Mouse (Mus musculus) heart, postnatal 36 days (tissue): ENCODE results near the gene Suox. TPM values are rescaled to one million over a fixed set of nuclear protein-coding genes. Genes with fewer than 3 reads are reported as not detected.
"Not testable (repeated sequence)": the region's sequence is repeated elsewhere in the genome, so short reads cannot be mapped to it uniquely, and the experiment has no call there.

Source experiments
- DNase-seq, 2 experiments: peaks; one replicate each; pipeline ENCODE4 v3.0.0; 2021 to 2022
- intact Hi-C: fragments of 180-260 bp; cut with DNase I; formaldehyde crosslinking; loops from one replicate; pipeline ENCODE4 v1.15.1; 2025
- total RNA-seq, 2 experiments: library from RNA; stranded (reverse); gene quantifications; 2 replicates each; pipeline ENCODE4 v1.2.3; 2021

The Suox gene
- 10 to 100 TPM; 23.7 to 27.0 TPM for total RNA-seq

DNA sequence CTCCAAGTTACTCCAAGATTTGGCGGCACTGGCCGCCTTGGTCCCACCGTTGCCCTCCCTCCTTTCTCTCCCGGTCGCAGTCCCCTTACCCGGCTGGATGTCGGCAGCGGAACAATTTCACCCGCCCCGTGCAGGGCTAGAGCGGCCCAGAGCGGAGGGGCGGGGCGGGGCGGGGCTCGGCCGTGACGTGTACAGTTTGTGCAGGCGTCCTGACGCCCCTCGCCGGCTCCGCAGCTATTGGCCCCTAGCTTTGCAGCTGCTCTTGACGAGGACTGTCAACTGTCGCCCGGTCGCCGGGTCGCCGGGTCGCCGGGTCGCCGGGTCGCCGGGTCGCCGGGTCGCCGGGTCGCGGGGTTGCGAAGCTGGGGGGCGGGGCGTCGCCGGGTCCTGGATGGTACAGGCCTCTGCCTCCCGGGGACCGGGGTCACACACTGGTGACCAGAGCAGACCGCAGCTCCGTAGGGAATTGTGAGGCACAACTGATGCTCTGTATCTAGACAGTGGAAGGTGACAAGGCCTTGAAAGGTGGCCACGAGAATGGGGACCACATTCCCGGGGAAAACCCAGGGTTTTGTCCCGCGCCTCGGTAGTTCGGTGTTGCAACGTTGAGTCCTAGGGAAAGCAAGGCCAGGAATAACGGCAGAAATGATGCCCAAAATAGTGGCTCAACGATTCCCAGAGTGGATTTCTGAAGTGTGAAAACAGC is at the start of gene Suox:
TSS of gene Suox (minus strand) at position 311 of the 706 bp plus-strand sequence.
- intact Hi-C loops = loop anchor here (1.0 to 5.0 kb wide), 3 partner anchors 48 to 122 kb away; partner anchors contain the start of genes Pa2g4 and Rps26

DNA sequence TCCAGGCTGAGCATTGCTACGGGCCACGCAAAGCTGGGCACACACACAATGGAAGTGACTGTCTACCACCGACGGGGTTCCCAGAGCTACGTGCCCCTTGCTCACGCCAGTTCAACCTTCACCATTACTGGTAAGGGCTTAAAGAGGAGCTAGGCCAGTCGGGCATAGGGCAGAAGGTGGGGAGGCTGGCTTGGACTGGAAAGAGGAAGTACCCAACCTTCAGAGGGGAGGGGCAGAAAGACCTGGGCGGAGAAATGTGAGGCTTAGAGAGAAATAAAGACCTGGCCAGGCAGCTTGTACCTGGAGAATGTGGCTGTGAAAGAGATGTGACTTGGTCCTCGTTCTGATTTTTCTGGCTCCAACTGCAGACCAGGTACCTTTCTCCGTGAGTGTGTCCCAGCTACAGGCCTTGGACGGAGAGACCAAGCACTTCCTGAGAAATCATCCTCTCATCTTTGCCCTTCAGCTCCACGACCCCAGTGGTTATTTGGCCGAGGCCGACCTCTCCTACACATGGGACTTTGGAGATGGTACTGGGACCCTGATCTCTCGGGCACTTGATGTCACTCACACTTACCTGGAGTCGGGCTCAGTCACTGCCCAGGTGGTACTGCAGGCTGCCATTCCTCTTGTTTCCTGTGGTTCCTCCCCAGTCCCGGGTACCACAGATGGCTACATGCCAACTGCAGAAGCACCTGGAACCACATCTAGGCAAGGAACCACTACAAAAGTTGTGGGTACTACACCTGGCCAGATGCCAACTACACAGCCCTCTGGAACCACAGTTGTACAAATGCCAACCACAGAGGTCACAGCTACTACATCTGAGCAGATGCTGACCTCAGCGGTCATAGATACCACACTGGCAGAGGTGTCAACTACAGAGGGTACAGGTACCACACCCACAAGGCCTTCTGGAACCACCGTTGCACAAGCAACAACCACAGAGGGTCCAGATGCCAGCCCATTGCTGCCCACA is 42.0 kb upstream of the Suox start:
- no peak for DNase-seq
- intact Hi-C loops = no loop called here

More for the DNA sequence above, at the start of gene Suox:
- peak; percentile 81 to 87 for DNase-seq

DNA sequence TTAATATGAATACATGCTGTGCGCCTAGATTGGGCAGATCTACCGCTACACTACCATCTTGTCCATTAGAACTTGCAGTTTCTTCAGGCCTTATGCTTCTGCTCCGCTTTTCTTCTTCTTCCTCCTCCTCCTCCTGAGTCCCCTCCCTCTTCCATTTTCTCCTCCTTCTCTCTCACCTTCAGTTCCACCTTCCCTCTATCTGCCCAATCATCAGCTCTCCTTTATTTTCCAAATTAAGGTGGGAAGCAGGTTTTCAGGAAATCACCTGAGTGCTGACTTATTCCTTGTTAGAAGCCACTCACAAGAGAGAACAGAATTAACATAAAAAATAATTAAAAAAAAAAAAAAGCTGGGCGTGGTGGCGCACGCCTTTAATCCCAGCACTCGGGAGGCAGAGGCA is 37.4 kb upstream of the Suox start:
- DNase-seq, intact Hi-C loops: not testable (repeated sequence)

DNA sequence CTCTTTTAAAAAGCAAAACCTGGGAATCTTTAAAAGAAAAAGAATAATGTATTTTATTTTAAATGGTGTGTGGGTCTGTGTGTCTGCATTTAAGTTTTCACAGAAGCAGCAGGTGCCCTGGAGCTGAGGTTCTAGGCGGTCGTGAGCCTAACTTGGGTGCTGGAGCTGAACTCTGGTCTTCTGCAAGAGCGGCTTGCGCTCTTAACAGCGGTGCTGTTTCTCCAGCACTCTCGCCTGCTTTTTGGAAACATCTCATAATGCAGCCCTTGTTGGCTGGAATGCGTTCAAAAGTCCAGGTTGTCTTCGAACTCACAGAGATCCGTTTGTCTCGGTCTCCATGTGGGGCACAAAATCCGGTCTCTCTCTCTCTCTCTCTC is 31.4 kb upstream of the Suox start:
- peak in 1 of 2 experiments; percentile 29 for DNase-seq
- intact Hi-C loops = no loop called here

DNA sequence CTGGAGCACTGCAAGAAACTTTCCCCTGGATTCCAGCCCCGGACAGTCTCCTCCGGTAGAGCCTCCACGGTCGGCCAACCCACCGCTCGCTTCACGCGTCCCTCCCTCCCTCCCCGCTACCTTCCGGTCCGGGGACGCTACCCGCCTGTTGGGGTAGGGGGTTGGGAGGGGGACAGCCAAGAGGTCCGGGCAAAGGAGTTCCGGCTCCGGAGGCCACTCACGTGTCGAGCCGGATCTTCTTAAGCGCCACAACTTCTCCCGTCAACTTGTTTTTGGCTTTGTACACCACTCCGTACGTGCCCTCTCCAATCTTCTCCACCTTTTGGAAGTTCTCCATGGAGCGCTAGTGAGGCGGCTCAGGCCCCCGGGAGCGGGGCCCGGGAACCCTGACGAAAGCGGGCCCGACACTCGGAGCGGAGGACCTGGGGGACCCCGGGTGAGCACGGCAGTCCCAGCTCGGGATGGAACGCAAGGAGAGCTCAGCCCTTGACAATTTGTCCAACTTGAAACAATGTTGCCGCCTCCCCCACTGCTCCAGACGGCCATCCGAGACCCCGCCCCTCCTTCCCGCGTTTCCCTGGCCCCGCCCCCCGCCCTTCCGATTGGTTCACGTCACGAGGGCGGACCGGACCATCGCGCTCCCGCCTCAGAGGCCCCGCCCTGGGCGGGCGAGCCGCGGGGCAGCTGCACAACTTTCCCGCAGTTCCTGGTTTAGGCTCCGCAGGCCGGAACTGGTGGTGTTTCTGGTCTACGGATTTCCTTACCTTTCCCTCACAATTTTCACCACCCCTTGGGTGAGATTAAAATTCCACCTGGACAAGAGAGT is 30.8 kb upstream of the Suox start, which contains the start of gene Cdk2:
TSS of gene Cdk2 (minus strand) at position 541 of the 826 bp plus-strand sequence.
- intact Hi-C loops = no loop called here
- peak; percentile 91 to 92 for DNase-seq

DNA sequence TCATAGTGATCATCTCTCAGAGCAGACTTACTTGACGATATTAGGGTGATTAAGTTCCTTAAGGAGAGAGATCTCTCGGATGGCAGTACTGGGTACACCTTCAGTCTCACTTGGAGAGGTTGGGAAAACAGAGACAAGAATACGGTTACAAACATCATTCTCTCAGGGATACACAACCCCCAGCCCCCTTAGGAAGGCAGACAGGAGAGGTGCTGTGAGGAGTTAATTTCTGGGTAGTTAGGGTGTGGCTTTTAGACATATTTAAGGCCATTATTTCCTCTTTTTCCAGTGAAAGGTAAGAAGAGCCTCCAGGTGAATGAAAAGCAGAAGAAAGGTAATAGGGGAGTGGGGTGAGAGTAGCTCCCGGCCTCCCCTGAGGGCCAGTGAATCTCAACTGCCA is 30.0 kb upstream of the Suox start, which contains the start of gene Pmel:
TSS of gene Pmel (plus strand) at position 301 of the 400 bp plus-strand sequence.
- intact Hi-C loops = no loop called here
- DNase-seq = no peak

DNA sequence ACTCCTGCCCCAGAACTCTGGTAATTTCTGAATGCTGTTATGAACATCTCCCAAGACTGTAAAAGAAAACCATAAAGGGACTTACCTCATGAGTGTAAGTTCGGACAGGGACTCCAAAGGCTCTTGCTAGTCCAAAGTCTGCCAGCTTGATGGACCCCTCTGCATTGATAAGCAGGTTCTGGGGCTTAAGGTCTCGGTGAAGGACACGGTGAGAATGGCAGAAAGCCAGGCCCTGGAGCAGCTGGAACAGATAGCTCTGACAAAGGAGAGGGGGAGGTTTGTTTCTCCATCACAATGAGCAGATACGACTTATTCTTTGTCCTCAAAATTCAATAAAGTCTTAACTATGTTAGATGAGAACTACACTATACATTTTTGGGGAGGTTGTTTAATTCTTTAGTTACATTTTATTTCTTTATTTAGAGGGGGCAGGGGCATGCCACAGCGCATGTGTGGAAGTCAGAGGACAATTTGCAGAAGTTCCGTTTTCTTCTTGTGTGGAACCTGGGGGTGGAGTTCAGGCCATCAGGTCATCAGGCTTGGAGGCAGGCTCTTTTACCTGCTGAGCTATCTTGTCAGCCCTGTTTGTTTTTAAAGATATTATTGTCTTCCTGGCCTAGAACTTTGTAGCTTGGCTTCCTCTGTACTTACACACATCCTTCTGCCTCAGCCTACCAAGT is 28.6 kb upstream of the Suox start:
- no peak for DNase-seq
- intact Hi-C loops = no loop called here

DNA sequence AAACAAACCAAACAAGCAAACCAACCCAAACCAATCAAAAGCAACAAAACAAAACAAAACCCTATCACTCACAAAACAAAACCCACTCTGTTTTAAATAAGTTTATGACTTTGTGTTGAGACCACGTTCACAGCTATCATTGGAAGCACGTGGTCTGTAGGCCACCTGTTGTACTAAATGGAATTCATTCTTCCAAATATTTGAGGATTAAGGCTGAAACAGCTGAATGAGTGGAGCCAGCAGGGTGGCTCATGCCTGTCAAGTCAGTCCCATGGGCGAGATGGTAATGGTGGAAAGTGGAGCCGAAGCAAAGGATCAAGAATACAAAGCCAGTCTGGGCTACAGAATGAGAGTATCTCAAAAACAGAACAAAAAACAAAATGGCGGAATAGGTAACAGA is 26.8 kb upstream of the Suox start:
- no peak for DNase-seq
- intact Hi-C loops = no loop called here

DNA sequence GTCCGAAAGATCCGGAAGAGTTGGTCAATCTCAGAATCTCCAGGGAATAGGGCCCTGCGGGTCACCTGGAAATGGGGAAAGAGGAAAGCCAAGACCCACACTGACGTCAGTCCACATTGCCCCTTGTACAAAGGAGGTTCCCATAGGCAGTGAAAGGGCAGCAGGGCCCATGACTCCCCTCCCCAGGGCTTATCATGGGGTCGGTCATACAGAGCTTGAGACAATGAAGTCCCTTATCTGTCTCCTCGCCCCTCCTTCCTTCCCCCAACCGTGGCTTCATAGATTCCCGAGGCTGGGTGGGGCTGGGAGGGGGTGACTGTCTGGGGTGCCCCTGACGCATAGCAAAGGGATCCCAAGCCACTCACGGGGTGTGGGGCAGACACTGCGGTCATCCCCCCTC is 25.7 kb upstream of the Suox start:
- intact Hi-C loops = no loop called here
- DNase-seq = no peak

DNA sequence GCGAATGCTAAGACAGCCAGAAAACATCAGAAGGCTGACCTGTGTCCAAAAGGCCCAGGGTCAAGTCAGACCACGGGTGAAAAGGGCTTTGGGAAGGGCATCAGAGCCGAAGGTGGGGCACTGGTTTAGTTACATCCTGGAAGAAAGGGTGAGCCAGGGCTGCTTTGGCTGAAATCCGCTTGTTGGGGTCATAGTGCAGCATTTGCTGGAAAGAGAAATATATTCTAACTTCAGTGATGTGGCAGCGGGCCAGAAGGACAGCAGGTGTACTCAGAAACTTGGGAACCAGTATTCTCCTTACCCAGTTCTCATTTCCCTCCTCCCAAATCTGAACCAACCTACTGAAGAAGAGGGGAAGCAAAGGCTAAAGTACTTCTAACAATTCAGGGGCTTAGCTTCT is 25.1 kb upstream of the Suox start:
- DNase-seq = no peak
- intact Hi-C loops = no loop called here

DNA sequence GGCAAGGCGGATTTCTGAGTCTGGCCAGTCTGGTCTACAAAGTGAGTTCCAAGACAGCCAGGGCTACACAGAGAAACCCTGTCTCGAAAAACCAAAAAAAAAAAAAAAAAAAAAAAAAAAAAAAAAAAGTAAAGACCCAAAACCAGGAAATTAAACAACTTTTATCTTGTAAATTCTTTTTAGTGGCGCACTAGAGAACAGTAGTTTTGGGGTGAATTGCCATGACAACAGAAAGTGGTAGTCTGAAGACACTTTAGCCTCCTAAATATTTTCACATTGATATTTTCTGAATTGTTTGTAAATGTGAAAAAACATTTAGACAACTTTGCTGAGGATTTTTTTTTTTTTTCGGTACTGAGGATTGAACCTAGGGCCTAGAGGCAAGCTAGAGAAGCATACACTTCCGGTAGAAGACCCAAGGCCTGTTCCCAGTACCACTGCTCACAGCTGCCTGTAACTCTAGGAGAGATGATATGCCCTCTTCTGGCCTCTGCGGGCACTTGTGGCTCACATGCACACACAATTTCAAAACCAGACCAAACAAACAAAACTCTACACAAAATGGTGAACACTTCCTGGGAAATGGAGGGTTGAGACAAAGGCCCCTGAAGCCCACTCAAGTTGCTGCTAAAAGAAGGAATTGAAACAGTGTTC is 23.3 kb upstream of the Suox start:
- intact Hi-C loops = no loop called here
- DNase-seq = no peak

DNA sequence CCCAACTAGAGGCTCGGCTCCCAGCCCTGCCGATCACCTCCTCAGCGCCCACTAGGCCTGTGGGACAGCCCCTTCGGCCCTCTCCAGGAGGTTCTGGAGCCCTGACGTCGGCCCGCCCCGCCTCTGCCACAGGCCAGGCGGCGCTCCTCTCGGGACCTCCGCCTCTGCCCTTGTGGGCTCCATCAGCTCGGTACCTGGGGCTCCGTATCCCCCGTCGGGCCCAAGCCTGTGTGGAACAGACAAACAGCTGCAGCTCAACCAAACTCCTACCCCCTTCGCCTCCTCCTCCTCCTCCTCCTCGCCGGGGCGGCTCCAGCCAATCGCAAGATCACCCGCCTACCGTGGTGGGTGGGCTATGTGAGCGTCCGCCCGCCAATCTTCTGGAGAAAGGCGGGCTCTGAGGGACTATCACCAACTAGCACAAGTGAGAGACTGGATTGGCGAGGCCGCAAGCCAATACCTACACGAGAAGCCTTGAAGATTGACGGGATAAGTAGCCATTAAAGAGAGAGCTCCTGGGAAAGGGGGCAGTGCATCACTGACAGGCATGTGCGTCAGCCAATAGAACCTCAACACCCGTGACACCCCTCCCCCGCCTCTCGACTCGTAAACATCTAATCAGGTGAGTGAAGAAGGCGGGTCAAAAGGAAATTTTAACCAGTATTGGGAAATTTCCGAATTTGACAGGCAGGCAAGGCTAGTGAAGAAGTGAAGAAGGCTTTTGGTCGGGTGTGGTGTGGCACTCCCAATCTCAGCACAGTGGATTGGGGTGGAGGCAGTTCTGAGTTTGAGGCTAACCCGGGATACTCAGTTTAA is 22.3 kb upstream of the Suox start, which contains the start of gene Rab5b:
TSS of gene Rab5b (minus strand) at position 273 of the 816 bp plus-strand sequence.
- intact Hi-C loops = no loop called here
- peak; percentile 95 to 99 for DNase-seq

DNA sequence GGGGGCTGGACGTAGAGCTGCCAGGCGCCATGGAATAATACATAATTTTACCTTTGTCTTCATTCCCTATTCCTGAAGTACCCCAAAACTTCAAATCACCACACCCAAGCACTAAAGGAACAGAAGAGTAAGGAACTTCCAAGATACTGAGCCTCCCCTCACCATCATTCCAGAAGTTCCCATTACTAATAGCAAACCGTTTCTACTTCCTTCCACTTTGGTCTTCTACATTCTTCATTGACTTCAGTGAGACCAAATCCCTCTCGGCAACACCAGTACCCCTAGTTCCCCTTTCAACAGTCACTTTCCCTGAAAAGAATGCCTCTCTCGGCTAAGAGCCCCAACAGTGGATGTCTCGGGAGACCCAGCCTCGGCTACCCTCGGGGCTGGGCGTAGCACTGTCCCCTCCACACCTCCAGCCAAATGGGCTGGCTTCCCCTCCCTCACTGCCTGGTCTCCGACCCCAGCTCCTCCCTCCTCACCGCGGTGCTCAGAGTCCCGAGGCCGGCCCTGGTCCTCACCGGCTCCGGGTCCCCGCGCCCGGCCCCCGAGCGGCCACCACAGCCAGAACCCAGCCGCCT is 21.6 kb upstream of the Suox start:
- DNase-seq = no peak

DNA sequence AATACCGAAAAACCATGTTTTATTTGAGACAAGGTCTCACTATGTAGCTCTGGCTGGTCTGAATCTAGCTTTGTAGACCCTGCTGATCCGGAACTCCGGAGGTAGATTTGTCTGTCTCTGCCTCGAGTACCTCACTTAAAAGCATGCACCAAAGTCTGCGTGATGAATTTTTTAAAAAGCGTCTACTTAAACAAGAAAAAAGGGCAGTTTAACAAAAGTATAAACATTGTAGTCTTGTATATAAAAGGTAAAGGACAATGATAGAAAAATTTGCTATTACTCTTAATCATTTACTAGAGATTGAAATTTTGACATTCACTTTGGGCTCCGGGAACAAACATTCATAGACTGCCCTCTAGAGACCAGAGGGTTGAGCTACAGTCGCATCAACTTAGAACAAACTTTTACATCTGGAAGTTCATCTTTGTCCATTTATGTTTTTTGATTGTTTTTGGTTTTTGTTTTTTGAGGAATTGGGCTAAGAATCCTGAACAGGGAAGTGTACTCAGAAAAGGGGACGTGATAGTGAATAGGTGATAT is 666 bp upstream of the Suox start:
- intact Hi-C loops = loop anchor here (1.0 to 5.0 kb wide), 3 partner anchors 48 to 122 kb away; partner anchors contain the start of genes Pa2g4 and Rps26
- DNase-seq = no peak

More for the DNA sequence above, 21.6 kb upstream of the Suox start:
- intact Hi-C loops = no loop called here

DNA sequence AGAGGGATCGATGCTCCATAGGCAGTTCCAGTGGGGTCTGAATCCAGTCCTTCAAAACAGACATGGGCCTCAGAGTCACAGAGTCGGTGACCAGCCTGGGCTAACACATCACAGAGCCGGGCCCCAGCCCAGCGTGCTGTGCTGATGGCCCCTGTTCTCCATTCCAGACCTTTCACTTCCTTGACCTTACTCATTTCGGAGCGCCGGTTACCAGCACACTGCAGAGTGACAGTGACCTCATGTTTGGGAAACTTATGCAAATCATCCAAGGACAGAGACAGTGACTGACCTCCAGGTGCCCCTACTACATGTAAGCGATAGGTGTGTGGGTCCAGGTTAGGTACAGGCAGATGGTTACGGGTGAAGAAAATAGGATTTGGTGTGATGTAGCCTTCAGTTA is 2.7 kb downstream of the Suox start:
- no peak for DNase-seq
- intact Hi-C loops = loop anchor here (5.0 kb wide), 2 partner anchors 104 to 119 kb away; partner anchors contain the start of gene Pa2g4

DNA sequence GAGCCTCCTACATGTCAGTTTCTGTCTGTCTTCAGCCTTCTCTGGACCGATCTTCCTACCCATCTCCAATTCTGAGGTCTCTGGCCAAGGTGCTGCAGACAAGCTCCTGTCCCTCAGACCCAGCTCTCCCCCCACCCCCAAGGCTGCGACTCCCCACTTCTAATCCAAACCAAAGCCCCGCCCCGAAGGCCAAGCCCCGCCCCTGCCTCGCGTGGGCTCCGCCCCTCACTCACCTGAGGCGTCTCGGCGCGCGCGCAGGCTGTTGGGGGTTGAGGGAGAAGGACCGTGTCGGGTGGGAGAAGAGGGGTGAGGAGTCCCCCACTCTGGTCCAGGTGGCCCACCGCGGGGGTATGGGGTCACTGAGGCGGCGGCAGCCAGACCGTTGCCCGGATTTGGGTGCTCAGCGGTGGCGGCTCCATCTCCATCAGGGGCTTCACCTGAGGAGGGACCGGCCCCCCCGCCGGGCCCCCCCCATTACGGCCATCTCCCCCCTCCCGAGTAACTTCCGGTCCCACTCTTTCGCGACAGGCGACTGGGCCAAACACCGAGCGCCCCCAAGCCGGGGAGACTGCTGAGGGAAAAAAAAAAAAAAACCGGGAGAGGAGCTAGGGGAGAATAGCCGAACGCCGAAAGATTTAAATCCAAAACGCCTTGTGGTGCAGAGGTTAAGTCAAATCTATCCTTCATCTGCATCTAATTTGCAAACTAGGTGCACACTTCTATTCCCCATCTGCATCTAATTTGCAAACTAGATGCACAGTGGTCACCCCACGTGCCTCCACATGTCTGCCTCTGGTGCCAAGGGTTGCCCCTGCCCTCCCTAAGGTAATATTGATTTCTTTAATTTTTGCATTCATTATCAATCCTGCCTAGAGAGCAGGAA is 4.8 kb downstream of the Suox start:
- peak in 1 of 2 experiments; percentile 34 for DNase-seq
- intact Hi-C loops = no loop called here

DNA sequence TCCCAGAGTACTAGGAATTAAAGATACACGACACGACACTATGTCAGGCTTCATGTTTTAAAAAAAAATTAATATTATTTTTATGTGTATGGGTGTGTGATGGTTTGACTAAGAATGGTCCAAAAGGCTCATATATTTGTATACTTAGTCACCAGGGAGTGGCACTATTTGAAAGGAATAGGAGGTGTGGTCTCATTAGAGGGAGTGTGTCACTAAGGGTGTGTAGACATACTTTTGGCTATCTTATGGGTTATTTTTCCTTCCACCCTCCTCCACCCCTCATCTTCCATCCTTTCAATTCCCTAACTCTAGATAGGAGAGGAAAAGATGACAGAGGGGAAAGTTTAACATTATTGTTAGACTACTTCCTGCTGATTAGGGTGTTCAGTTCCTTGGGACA is 8.1 kb downstream of the Suox start:
- intact Hi-C loops = no loop called here
- DNase-seq = no peak
